Mouse (Mus musculus) cerebellum, adult 11-12 months (tissue): Measurements from ENCODE around the gene Olfr894.
"Not testable (repeated sequence)": the region's sequence is repeated elsewhere in the genome, so short reads cannot be mapped to it uniquely, and the experiment has no call there.

Experiments used
- DNase-seq: peaks from one replicate; pipeline ENCODE4 v3.0.0; 2022

Gene Olfr894

GRCm38 (mm10) chr9:38217755-38218154, at the start of gene Olfr894:
Olfr894 (plus strand) TSS chr9:38218055.
- no peak for DNase-seq

DNA sequence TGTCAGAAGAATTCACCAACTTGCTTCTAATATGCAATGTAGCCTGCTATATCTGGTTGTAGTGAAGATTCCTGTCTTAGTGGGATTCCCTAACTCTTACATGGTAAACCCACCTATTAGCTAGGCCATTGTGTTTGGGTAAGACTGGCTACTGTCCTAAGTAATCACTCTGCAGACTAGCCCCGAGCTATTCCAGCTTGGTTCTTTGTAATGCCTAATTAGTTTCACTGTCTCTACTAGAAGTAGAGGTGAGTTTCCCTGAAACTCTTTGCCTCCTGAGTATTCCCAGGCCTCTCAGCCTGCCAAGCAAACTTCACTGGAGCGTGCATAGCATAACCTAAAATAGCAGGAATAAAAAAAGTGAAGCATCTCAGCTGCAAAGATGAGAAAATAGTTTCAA, 49.5 kb upstream of the Olfr894 start:
- DNase-seq, result not testable (repeated sequence)

DNA sequence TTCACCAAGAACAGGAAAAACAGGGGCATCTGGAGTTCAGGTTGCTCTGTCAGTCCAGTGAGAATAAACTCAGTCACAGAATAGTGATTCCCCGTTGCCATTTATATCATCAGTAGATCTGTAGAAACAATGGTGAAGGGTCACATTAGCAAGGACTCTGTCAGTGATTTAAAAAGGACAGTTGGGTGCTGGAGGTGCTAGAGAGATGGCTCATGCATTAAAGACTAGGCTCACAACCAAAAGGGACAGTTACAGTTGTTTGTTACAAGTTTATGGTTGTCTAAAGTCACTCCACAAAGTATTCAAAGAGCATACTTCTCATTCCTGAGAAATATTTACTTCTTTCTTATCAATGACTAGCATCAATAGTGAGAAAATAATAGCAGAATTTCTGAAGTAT, 37.1 kb upstream of the Olfr894 start, which contains the start of gene Olfr891:
Gene Olfr891 (minus strand): TSS at position 101 of the 400 bp plus-strand sequence.
- DNase-seq, result no peak

DNA sequence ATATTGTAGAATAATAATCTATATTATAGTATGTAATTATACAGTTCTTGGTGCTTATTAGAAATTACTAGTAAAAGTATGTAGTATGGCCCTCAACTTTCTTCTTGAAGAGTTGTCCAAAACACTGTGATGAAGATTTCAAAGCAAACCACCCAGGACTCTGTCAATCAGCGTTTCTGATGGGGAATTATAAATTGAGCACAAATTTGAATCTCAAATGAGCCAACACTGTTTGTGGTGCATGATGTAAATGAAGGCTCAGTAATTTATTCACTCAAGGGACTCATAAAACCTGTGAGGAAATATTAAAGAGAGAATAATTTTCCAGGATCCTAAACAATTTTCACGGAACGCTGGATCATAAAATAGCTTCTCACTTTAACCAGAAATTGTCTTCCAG, 9.8 kb upstream of the Olfr894 start, which contains the start of gene Olfr893:
Gene Olfr893 (plus strand): TSS at position 301 of the 400 bp plus-strand sequence.
- no peak for DNase-seq

- no peak for DNase-seq
Observed at GRCm38 (mm10) chr9:38252474-38252873, 34.6 kb downstream of the Olfr894 start, which contains the start of gene Olfr143. Olfr143 (plus strand) TSS chr9:38252774.

DNA sequence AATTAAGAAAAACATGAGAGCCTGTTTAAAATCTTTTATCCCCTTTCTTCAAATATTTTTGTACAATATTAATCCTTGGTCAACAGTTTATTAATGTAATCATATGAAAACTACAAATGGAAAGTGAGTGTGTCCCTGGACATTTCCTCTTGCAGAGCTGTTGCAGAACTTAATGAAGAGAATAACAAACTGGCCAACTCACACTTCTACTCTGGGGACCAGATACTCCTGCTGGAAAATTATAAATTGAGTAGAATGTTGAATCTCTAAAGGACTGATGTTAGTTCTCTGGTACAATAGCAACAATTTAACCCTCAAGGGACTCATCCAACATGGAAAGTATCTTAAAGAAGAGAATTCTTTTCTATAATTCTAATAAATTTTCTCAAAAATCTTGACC, 49.7 kb downstream of the Olfr894 start, which contains the start of gene Olfr895:
Gene Olfr895 (plus strand): TSS at position 301 of the 400 bp plus-strand sequence.
- no peak for DNase-seq
